Mouse (Mus musculus): Measurements from ENCODE around the gene Ncbp1.

DNA sequence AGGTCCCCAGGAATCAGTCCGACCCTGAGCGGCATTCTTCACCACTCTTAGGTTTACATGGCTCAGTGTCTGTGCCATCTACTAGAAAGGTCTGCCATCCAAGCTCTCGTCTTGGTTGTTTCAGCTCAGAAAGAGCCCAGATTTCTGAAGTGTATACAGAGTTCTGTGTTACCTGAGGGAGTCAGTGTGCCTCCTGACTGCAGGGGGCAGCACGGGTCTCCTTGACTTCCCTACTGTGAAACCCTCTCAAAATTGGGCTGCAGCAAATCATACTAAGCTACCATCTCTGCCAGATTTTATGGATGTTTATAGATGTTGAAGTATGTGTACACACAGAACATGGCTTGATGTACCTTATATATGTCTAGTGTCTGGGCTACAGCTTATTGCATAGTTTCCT is 37.9 kb downstream of the Ncbp1 start:
- TF ChIP-seq CTCF (IDR thresholded peaks at IDR 0.05; ENCODE audit: insufficient read depth, low read depth, low read length) = no peak
- no peak for TF ChIP-seq POLR2A (IDR thresholded peaks at IDR 0.05; ENCODE audit: insufficient read depth, low read depth, low read length)

Measured in olfactory bulb, adult 2 months (tissue).